Mouse (Mus musculus) liver, embryonic 13.5 days (tissue): Measurements from ENCODE around the gene 5330417C22Rik. TPM values are rescaled to one million over a fixed set of nuclear protein-coding genes. Genes with fewer than 3 reads are reported as not detected.

Experiments used
- ATAC-seq: fragments of 200-750 bp; cut with Nextera tagmentation; 2 replicates; pipeline ENCODE4 v1.8.0; 2017; ENCODE audit warnings: low read depth, mild to moderate bottlenecking, moderate number of reproducible peaks, moderate library complexity
- DNase-seq: peaks from one replicate; pipeline ENCODE4 v3.0.0; 2022
- H3K27ac ChIP-seq: fragments of 300-500 bp; sonication (generic); 2 replicates; pipeline ENCODE4 v1.5.1; 2015; ENCODE audit warnings: moderate library complexity, mild to moderate bottlenecking, inconsistent platforms
- H3K27me3 ChIP-seq: fragments of 300-500 bp; sonication (generic); 2 replicates; pipeline ENCODE4 v1.6.1; 2015; ENCODE audit warnings: mild to moderate bottlenecking, inconsistent platforms
- H3K36me3 ChIP-seq: fragments of 300-500 bp; sonication (generic); 2 replicates; pipeline ENCODE4 v1.6.1; 2015; ENCODE audit warnings: mild to moderate bottlenecking, inconsistent platforms
- H3K4me1 ChIP-seq: fragments of 300-500 bp; sonication (generic); replicated peaks from 2 replicates; pipeline ENCODE4 v1.6.1; 2015; ENCODE audit warnings: inconsistent platforms
- H3K4me2 ChIP-seq: fragments of 300-500 bp; sonication (generic); 2 replicates; pipeline ENCODE4 v1.6.1; 2015; ENCODE audit warnings: inconsistent platforms, mild to moderate bottlenecking, moderate library complexity
- H3K4me3 ChIP-seq: fragments of 300-500 bp; sonication (generic); replicated peaks from 2 replicates; pipeline ENCODE4 v1.5.1; 2015; ENCODE audit warnings: mild to moderate bottlenecking, inconsistent platforms
- H3K9ac ChIP-seq: fragments of 300-500 bp; sonication (generic); 2 replicates; pipeline ENCODE4 v1.6.1; 2015; ENCODE audit warnings: mild to moderate bottlenecking, inconsistent platforms
- H3K9me3 ChIP-seq: fragments of 300-500 bp; sonication (generic); replicated peaks from 2 replicates; pipeline ENCODE4 v1.6.1; 2016; ENCODE audit warnings: inconsistent platforms
- WGBS: fragments of 180-500 bp; shearing (Covaris S2); methylation state at CpG from one replicate; pipeline ENCODE4 v1.1.7; 2015; ENCODE audit not compliant: insufficient replicate concordance; 5-methylcytosine and 5-hydroxymethylcytosine counted together
- polyA plus RNA-seq: library from polyadenylated mRNA; unstranded; fragments of >200 nt; fragmentation: Nextera tagmentation; extraction: Ambion mirVana; gene quantifications from 2 replicates; pipeline ENCODE4 v1.2.1, GENCODE M21; 2015

Gene 5330417C22Rik
- polyA plus RNA-seq, 1 experiment from 2014 or later, result 0.09 TPM

DNA sequence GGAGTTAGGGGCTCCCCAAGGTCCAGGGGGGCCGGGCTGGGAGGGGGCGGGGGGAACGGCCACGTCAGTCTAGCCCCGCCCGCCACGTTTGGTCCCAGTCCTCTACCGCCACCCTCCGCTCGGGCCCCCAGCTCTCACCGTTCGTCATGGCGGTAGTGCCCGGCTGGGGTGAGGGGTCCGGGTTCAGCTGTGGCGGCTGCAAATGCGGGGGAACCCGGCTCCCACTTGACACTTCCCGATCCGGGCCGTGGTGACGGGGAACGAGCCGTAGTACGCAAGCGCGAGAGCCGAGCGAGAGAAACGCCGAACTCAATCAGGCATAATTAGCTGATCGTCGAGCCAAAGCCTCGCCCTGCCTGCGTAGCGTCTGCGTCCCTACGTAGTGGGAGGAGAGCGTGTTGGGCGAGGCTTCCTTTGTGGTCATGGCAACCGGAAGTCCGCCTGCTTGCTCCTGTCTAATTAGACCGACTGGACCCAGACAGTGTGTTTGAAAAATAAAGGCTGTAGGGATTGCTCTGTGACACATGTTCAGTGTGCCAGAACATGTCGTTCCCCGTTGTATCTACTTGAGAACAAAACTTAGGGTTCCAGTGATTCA, 25.9 kb upstream of the 5330417C22Rik start, which contains the start of gene Tmem167b:
Gene Tmem167b, minus strand, starts transcription at position 334 of the 598 bp plus-strand sequence.
- H3K4me2 ChIP-seq, result peak within 1 kb of the TSS; percentile 85
- H3K36me3 ChIP-seq, result peaks cover 26% of the 10 kb centered on the region
- peak within 1 kb of the TSS; percentile 90 for H3K27ac ChIP-seq
- ATAC-seq (peak; percentile 97), DNase-seq (peak; percentile 95)
- under 1% methylated on average over 45 of the region's 45 CpGs for WGBS
- H3K9me3 ChIP-seq, result no peaks in the 10 kb centered on the region
- peak within 1 kb of the TSS; percentile 83 for H3K4me3 ChIP-seq
- H3K9ac ChIP-seq, result peak within 1 kb of the TSS; percentile 88
- H3K4me1 ChIP-seq, result peaks cover 60% of the 10 kb centered on the region
- no peaks in the 10 kb centered on the region; the same call in 1 of the 2 replicates for H3K27me3 ChIP-seq

DNA sequence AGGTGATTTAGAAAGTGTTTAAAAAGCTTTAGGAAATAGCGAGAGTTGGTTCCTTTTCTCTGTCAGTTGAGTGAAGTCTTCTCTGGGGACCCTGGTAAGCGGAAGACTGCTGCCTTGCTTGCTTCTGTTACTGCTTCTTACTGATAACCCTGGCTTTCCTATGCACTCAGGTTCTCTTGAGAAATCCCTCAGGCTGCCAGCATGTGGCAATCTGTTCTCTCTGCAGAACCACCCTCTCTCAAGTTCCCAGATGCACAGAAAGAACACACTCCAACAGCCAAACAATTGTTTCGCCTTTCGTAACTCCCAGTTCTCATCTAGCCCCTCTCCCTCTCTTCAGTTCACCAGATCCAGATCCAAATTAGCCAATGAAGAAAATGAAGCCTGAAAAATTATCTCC, 21.6 kb upstream of the 5330417C22Rik start:
- Histone ChIP-seq H3K9me3 (no peaks in the 10 kb centered on the region), H3K27ac (peak overlapping the region; percentile 86), H3K36me3 (peaks cover 32% of the 10 kb centered on the region), H3K4me2 (peak overlapping the region; percentile 39), H3K27me3 (no peaks in the 10 kb centered on the region), H3K9ac (peak overlapping the region; percentile 35), H3K4me3 (no peak overlapping the region), H3K4me1 (peaks cover 59% of the 10 kb centered on the region)
- peak; percentile 45 for DNase-seq
- 64% methylated on average over 4 of the region's 4 CpGs for WGBS
- no peak for ATAC-seq

DNA sequence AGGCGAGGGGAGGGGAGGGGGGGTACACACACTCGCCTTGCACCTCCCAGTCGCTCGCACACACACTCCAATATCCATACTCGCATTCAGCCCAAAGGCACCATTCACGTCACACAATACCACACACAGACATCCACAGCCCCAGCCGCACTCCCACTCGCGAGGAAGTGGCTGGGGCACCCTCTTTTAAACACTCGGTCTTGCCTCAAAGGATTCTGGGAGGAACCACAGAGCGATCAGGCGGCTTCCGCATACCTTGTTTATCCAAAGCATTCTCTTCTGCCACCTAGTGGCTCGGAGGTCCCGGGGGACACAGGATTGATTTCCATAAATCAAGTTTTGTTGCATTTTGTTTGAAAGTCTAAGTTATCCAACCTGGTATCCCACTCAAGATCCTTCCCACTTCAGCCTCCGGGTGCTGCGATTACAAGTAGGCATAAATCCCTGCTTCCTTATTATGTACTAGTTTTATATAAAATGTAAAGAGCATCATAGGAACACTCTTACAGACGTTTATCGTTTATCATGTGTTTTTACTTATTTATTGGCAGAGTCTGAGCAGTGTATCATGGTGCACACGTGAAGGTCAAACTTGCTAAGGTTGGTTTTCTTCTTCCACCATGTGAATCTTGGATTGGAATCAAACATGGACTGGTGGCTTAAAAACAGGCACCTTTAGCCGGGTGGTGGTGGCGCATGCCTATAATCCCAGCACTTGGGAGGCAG, 18.4 kb upstream of the 5330417C22Rik start:
- peak; percentile 90 for ATAC-seq
- Histone ChIP-seq H3K27ac (peak overlapping the region; percentile 87), H3K9ac (peak overlapping the region; percentile 94), H3K4me2 (peak overlapping the region; percentile 95), H3K36me3 (peaks cover 24% of the 10 kb centered on the region), H3K9me3 (no peaks in the 10 kb centered on the region), H3K4me1 (peaks cover 35% of the 10 kb centered on the region), H3K4me3 (peak overlapping the region; percentile 90), H3K27me3 (no peaks in the 10 kb centered on the region)
- DNase-seq, result peak; percentile 87
- WGBS, result 17% methylated on average over 22 of the region's 22 CpGs

DNA sequence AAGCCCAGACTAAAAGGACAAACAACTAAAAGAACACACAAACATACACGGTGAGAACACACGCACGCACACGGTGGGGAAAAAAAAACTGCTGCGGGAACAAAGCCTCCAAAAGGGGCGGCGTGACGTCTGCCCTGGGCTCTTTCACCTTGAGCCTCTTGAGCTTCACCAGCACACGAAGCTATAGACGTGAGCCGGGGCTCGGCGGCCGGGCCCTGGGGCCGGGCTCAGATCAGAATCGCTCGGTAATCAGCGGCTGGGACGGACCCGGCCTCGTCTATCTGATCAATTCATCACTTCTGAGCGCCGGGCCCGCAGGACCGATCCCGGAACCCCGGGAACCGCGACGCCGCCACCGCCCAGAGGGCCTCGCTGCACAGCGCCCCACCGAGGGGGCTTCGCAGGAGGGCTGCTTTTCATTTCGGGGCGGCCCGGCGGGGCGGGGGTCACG, 17.8 kb upstream of the 5330417C22Rik start:
- ATAC-seq (peak; percentile 70), DNase-seq (peak; percentile 48)
- WGBS, result 1% methylated on average over 41 of the region's 42 CpGs
- Histone ChIP-seq H3K36me3 (peaks cover 20% of the 10 kb centered on the region), H3K4me2 (peak overlapping the region; percentile 95), H3K4me1 (peaks cover 28% of the 10 kb centered on the region), H3K27me3 (no peaks in the 10 kb centered on the region), H3K9ac (peak overlapping the region; percentile 94), H3K4me3 (peak overlapping the region; percentile 90), H3K9me3 (no peaks in the 10 kb centered on the region), H3K27ac (peak overlapping the region; percentile 87)

DNA sequence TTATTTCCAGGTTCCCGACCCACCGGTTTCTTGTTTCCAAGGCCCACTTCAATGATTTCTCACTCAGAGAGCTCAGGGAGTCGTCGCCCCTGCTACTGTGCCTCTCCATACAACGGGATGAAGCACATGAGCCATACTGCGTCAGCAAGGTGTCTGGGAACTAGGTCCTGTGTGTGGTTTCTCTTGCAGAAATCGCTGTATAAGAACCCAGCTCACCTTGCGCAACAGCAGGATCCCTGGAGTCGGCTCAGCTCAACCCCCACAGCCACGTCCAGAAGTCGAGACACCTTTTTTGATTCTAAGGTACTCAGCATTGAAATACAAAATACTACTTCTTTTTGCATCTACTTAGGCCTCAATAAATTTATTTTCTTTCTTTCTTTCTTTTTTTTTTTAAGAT, 6.0 kb upstream of the 5330417C22Rik start:
- Histone ChIP-seq H3K9me3 (no peaks in the 10 kb centered on the region), H3K4me1 (peaks cover 4% of the 10 kb centered on the region), H3K9ac (no peak overlapping the region), H3K4me3 (no peak overlapping the region), H3K36me3 (no peaks in the 10 kb centered on the region), H3K4me2 (no peak overlapping the region), H3K27ac (no peak overlapping the region), H3K27me3 (peaks cover 10% of the 10 kb centered on the region)
- DNase-seq (no peak), ATAC-seq (no peak)
- 64% methylated on average over 11 of the region's 11 CpGs for WGBS

DNA sequence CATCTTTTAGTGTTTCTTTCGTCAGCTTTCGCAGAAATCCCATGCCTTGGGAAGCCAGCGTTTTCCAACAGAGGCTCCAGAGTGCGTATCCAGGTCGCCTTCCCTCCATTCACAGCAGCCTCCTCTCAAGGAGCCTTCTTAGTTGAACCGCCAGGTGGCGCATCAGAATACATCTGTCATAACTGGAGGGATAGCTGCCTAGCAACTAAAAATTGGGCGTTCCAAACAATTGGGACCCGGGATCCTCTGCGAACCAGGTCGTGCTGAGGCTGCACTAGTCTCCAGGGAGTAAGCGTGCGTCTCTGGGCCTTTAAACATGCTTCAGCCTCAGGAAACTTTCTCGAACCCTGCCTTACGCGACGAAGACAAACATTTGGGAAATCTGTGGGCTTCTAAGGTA, 967 bp upstream of the 5330417C22Rik start:
- Histone ChIP-seq H3K9me3 (no peaks in the 10 kb centered on the region), H3K36me3 (no peaks in the 10 kb centered on the region), H3K27me3 (peaks cover 37% of the 10 kb centered on the region), H3K27ac (no peak overlapping the region), H3K4me2 (peak overlapping the region; percentile 34), H3K4me1 (peaks cover 17% of the 10 kb centered on the region), H3K4me3 (no peak overlapping the region), H3K9ac (no peak overlapping the region)
- peak; percentile 67 for DNase-seq
- ATAC-seq, result peak; percentile 74
- WGBS, result 5% methylated on average over 17 of the region's 17 CpGs

DNA sequence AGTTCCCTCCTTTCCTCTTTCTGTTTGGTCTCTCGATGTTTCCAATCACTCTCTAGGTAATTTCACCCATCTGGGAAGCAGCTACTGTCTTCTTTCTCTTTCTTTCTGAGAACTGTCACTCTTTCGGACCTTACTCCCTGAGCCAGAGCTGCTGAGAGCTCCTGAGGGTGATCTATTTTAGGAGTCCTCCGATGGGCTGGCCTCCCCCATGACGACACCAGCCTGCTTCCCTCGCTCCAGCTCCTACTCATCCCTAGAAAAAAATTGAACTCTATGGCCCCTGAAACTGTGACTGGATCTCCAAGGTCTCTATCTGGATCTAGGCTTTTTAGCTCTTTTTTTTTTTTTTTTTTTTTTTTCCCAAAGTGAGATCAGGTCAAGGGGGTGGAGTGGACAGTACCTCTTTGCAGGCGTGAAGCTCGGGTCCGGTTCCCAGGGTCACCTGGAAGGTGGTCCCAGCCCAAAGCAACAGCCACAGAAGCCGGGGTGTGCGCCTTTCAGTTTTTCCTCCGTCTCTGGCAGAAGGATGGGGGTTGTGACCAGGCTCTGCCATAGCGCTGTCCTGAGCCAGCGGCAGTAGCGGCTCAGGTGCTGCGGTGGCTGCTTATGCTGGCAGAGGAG, 330 bp downstream of the 5330417C22Rik start:
- no peak for DNase-seq
- 11% methylated on average over 15 of the region's 15 CpGs for WGBS
- peaks cover 17% of the 10 kb centered on the region for H3K4me1 ChIP-seq
- no peaks in the 10 kb centered on the region for H3K36me3 ChIP-seq
- no peak overlapping the region for H3K27ac ChIP-seq
- ATAC-seq, result no peak
- H3K9me3 ChIP-seq, result no peaks in the 10 kb centered on the region
- H3K4me2 ChIP-seq, result peak overlapping the region; percentile 41; the same call in 1 of the 2 replicates
- H3K27me3 ChIP-seq, result peaks cover 37% of the 10 kb centered on the region
- 0 out of 2 replicates have a peak overlapping the region, but pooled peaks have one; percentile 31 for H3K4me3 ChIP-seq
- H3K9ac ChIP-seq, result no peak overlapping the region

DNA sequence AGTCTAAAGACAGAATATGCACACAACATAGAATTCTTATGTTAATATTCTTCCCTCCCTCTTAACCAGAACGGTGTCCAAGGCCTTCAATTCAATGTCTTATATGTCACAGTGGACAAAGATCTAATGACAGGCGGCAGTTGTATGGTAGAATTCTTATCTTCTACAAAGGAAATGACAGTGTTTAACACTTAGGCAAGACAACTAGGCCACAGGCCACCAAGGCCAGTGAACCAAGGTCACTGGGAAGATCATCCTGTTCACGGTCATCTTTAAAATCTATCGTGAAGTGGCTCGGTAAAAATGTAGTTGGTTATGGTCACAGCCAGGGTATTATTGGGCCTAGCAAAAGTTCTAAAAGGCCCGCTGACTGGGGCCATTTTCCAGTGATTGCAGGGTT, 2.4 kb downstream of the 5330417C22Rik start, which contains the start of gene 1700013F07Rik:
Gene 1700013F07Rik, plus strand, starts transcription at position 200 of the 400 bp plus-strand sequence.
- Histone ChIP-seq H3K36me3 (no peaks in the 10 kb centered on the region), H3K9ac (no peak within 1 kb of the TSS), H3K9me3 (no peaks in the 10 kb centered on the region), H3K4me2 (no peak within 1 kb of the TSS), H3K27ac (no peak within 1 kb of the TSS), H3K4me1 (peaks cover 17% of the 10 kb centered on the region), H3K4me3 (no peak within 1 kb of the TSS), H3K27me3 (peaks cover 37% of the 10 kb centered on the region)
- WGBS, result 53% methylated on average over 6 of the region's 6 CpGs
- no peak for DNase-seq
- no peak for ATAC-seq

DNA sequence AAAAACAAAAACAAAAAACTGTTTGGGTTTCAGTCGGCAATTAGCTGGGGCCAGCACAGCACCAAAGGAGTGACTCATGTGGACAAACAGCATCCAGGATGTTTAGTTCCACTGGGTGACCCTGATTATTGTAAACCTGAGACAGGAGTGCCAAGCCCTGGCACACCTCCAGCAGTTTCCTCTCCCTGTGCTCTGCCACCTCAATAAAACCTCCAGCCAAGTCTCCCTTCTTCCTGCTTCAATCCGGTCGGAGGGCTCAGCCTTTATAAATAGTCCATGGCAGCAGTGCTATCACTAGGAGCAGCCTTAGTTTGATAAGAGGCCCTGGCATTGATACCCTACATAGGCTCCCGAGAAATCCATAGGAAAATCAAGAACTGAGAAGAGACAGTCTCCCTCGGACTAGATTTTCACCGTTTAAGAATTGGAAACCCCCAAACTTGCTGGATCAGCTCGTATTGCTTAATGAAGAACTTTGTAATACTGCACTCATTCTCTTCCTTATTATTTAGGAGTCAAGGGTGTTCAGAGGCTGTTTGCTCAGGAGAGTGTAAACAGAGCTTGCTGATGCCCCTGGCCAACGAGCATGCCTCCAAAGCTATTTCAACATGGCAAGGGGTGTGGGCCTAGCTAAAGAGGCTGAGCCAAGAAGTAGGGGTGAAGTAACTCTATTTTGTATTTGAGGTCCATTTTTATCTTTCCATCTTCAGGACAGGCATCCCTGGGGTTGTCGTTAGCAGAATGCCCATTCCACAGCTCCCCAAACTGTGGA, 3.0 kb downstream of the 5330417C22Rik start:
- H3K36me3 ChIP-seq, result no peaks in the 10 kb centered on the region
- WGBS, result 53% methylated on average over 9 of the region's 9 CpGs
- peaks cover 17% of the 10 kb centered on the region for H3K4me1 ChIP-seq
- H3K27me3 ChIP-seq, result peaks cover 33% of the 10 kb centered on the region
- DNase-seq (no peak), ATAC-seq (no peak)
- H3K9me3 ChIP-seq, result no peaks in the 10 kb centered on the region
- no peak overlapping the region for H3K27ac ChIP-seq
- H3K4me2 ChIP-seq, result no peak overlapping the region
- H3K9ac ChIP-seq, result no peak overlapping the region
- H3K4me3 ChIP-seq, result no peak overlapping the region

DNA sequence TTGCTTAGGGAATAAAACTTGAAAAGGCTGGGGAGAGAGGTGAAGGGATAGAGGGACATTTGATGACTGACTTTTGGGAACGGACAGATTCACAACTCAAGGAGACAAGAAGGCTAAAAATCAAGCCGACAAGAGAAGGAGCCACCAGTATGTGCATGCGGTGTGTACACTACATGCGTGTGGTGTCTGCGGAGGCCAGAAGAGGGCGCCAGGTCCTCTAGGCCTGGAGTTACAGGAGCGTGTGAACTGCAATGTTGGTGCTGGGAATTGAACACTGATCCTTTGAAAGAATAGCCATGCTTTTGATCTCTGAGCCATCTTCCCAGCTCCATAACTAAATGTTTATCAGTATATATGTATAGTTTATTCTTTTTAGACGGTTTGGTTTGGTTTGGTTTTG, 7.8 kb downstream of the 5330417C22Rik start:
- H3K9me3 ChIP-seq, result no peaks in the 10 kb centered on the region
- no peaks in the 10 kb centered on the region for H3K27me3 ChIP-seq
- 78% methylated on average over 8 of the region's 8 CpGs for WGBS
- ATAC-seq (no peak), DNase-seq (no peak)
- no peak overlapping the region for H3K27ac ChIP-seq
- H3K9ac ChIP-seq, result no peak overlapping the region
- no peaks in the 10 kb centered on the region for H3K4me1 ChIP-seq
- H3K4me3 ChIP-seq, result no peak overlapping the region
- H3K36me3 ChIP-seq, result no peaks in the 10 kb centered on the region
- H3K4me2 ChIP-seq, result no peak overlapping the region

DNA sequence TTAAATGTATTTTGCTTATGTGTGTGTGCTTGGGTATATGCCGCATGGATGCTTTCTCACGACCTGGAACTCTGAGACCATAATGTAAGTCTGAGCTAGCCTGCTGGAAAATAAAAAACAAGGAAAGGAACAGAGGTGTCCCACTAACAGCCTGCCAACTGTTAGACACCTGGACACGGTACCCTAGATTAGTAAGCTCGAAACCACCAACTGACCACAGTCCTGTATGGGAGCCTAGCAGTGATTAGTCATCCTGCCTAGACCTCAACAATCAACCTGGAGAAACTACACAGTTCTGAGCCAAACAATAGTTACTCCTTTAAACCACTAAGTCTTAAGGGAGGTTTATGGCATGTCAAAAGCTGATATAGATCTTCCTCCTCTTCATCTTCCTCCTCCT, 12.9 kb downstream of the 5330417C22Rik start:
- Histone ChIP-seq H3K27ac (no peak overlapping the region), H3K4me1 (no peaks in the 10 kb centered on the region), H3K36me3 (no peaks in the 10 kb centered on the region), H3K27me3 (peaks cover 2% of the 10 kb centered on the region; the same call in 1 of the 2 replicates), H3K9ac (no peak overlapping the region), H3K4me2 (no peak overlapping the region), H3K9me3 (no peaks in the 10 kb centered on the region), H3K4me3 (no peak overlapping the region)
- DNase-seq (no peak), ATAC-seq (no peak)
- WGBS, result 59% methylated on average over 4 of the region's 4 CpGs
